Mouse (Mus musculus) heart, embryonic 14.5 days (tissue): ENCODE measurements around the gene Agpat1. TPM values are rescaled to one million over a fixed set of nuclear protein-coding genes. Genes with fewer than 3 reads are reported as not detected.

Experiments
- ATAC-seq: fragments of 200-750 bp; cut with Nextera tagmentation; 2 replicates; pipeline ENCODE4 v1.8.0; 2017; ENCODE audit warnings: low read depth, moderate TSS enrichment; ENCODE audit not compliant: insufficient number of reproducible peaks, insufficient read depth, low FRiP score
- H3K27ac ChIP-seq, 2 experiments: fragments of 200-500 bp in 1 of 2; fragments of 300-500 bp in 1 of 2; sonication (generic) in 1 of 2; replicated peaks in 1 of 2; 2 replicates each; pipeline ENCODE4 v1.5.1; 2012 to 2014; ENCODE audit warnings: low read depth in 2 of 2, low read length in 2 of 2, control low read depth in 1 of 2, mild to moderate bottlenecking in 1 of 2, mixed read lengths in 1 of 2; ENCODE audit not compliant: control insufficient read depth in 1 of 2, insufficient read depth in 1 of 2
- H3K27me3 ChIP-seq: fragments of 300-500 bp; sonication (generic); 2 replicates; pipeline ENCODE4 v1.6.1; 2014; ENCODE audit warnings: mild to moderate bottlenecking, low read length, control low read depth; ENCODE audit not compliant: control insufficient read depth, insufficient read depth
- H3K36me3 ChIP-seq: fragments of 300-500 bp; sonication (generic); 2 replicates; pipeline ENCODE4 v1.6.1; 2014; ENCODE audit warnings: mild to moderate bottlenecking, control low read depth, low read length, mixed read lengths; ENCODE audit not compliant: control insufficient read depth, insufficient read depth
- H3K4me1 ChIP-seq, 2 experiments: fragments of 200-500 bp in 1 of 2; fragments of 300-500 bp in 1 of 2; sonication (generic) in 1 of 2; 2 replicates each; pipeline ENCODE4 v1.6.1; 2012 to 2014; ENCODE audit warnings: low read length in 2 of 2, control low read depth in 1 of 2, mixed read lengths in 1 of 2; ENCODE audit not compliant: control insufficient read depth in 2 of 2, insufficient read depth in 2 of 2
- H3K4me2 ChIP-seq: fragments of 300-500 bp; sonication (generic); 2 replicates; pipeline ENCODE4 v1.6.1; 2014; ENCODE audit warnings: mild to moderate bottlenecking, low read length
- H3K4me3 ChIP-seq, 2 experiments: fragments of 200-500 bp in 1 of 2; fragments of 300-500 bp in 1 of 2; sonication (generic) in 1 of 2; 2 replicates each; pipeline ENCODE4 v1.5.1; 2012 to 2014; ENCODE audit warnings: low read length in 2 of 2, mild to moderate bottlenecking in 2 of 2, control low read depth in 1 of 2, low read depth in 1 of 2, moderate library complexity in 1 of 2; ENCODE audit not compliant: control insufficient read depth in 1 of 2, insufficient read depth in 1 of 2
- H3K9ac ChIP-seq: fragments of 300-500 bp; sonication (generic); 2 replicates; pipeline ENCODE4 v1.6.1; 2014; ENCODE audit warnings: mild to moderate bottlenecking, low read length
- H3K9me3 ChIP-seq: fragments of 300-500 bp; sonication (generic); 2 replicates; pipeline ENCODE4 v1.6.1; 2016; ENCODE audit warnings: low read length, control low read depth; ENCODE audit not compliant: control insufficient read depth
- WGBS: fragments of 180-500 bp; shearing (Covaris S2); extraction: QIAGEN DNeasy Blood & Tissue Kit; methylation state at CpG from one replicate; pipeline ENCODE4 v1.1.7; 2014; 5-methylcytosine and 5-hydroxymethylcytosine counted together
- polyA plus RNA-seq: library from polyadenylated mRNA; unstranded; fragments of >200 nt; fragmentation: Nextera tagmentation; extraction: Ambion mirVana; gene quantifications from 2 replicates; pipeline ENCODE4 v1.2.1, GENCODE M21; 2014

The Agpat1 gene
- polyA plus RNA-seq, 1 experiment from 2014 or later: 54.4 TPM

GRCm38 (mm10) chr17:34571875-34572274 is 32.2 kb upstream of the Agpat1 start:
- no peak overlapping the region for H3K4me3 ChIP-seq
- H3K9me3 ChIP-seq: 0 out of 2 replicates have a peak, but pooled peaks cover 5% of the 10 kb centered on the region
- H3K9ac ChIP-seq: no peak overlapping the region
- no peak for ATAC-seq
- H3K27me3 ChIP-seq: no peaks in the 10 kb centered on the region
- no peak overlapping the region for H3K4me2 ChIP-seq
- peaks cover 2% of the 10 kb centered on the region for H3K36me3 ChIP-seq
- 13% methylated on average over 5 of the region's 5 CpGs for WGBS
- H3K4me1 ChIP-seq: no peaks in the 10 kb centered on the region
- H3K27ac ChIP-seq: no peak overlapping the region

DNA sequence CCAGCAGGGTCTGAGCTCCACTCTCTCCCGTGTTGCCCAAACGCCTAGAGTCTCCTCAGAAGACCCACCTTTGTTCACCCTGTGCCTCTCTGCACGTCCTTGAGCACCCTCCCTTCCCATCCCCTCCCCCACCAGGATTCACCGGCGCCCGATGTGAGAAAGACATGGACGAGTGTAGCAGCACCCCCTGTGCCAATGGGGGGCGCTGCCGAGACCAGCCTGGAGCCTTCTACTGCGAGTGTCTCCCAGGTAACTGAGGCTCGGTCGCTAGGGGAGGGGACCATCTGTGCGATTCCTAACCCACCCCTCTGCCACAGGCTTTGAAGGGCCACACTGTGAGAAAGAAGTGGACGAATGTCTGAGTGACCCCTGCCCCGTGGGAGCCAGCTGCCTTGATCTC is 31.7 kb upstream of the Agpat1 start:
- Histone ChIP-seq H3K4me2 (no peak overlapping the region), H3K27me3 (no peaks in the 10 kb centered on the region), H3K9me3 (0 out of 2 replicates have a peak, but pooled peaks cover 5% of the 10 kb centered on the region), H3K9ac (no peak overlapping the region), H3K4me1 (no peaks in the 10 kb centered on the region), H3K36me3 (peaks cover 2% of the 10 kb centered on the region), H3K27ac (no peak overlapping the region), H3K4me3 (no peak overlapping the region)
- WGBS: 21% methylated on average over 15 of the region's 15 CpGs
- no peak for ATAC-seq

- H3K4me2 ChIP-seq: no peak overlapping the region
- H3K27ac ChIP-seq: no peak overlapping the region
- 0 out of 2 replicates have a peak, but pooled peaks cover 5% of the 10 kb centered on the region for H3K9me3 ChIP-seq
- H3K36me3 ChIP-seq: no peaks in the 10 kb centered on the region; the same call in none of the 2 replicates
- no peak for ATAC-seq
- 60% methylated on average over 5 of the region's 5 CpGs for WGBS
- no peaks in the 10 kb centered on the region for H3K4me1 ChIP-seq
- no peak overlapping the region for H3K4me3 ChIP-seq
- H3K27me3 ChIP-seq: no peaks in the 10 kb centered on the region
- H3K9ac ChIP-seq: no peak overlapping the region
Measured at GRCm38 (mm10) chr17:34576577-34576976, 27.5 kb upstream of the Agpat1 start.

DNA sequence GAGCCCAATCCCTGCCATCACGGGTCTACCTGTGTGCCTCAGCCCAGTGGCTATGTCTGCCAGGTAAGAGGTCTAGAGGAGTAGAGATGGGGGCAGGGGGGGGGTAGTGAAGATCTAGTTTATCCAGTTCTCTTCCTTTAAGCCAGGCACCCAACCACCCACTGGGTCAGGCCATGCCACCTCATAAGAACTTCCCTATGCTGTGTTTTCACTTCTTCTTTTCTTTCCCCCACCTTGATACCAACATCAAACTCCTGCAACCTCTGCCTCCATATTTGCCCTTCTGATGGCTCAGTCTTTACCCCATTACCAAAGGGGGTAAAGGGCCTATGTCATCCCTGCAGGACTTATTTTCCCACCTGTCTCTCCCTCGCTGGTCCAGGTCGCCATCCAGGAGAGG is 26.0 kb upstream of the Agpat1 start:
- no peaks in the 10 kb centered on the region; the same call in none of the 2 replicates for H3K36me3 ChIP-seq
- WGBS: 79% methylated on average over 3 of the region's 3 CpGs
- ATAC-seq: no peak
- H3K27ac ChIP-seq: no peak overlapping the region
- H3K9ac ChIP-seq: no peak overlapping the region
- no peaks in the 10 kb centered on the region for H3K9me3 ChIP-seq
- H3K4me2 ChIP-seq: no peak overlapping the region
- no peaks in the 10 kb centered on the region for H3K4me1 ChIP-seq
- H3K4me3 ChIP-seq: no peak overlapping the region
- H3K27me3 ChIP-seq: no peaks in the 10 kb centered on the region

GRCm38 (mm10) chr17:34582528-34582927 is 21.5 kb upstream of the Agpat1 start:
- Histone ChIP-seq H3K9me3 (no peaks in the 10 kb centered on the region), H3K9ac (no peak overlapping the region), H3K27ac (no peak overlapping the region), H3K4me3 (no peak overlapping the region), H3K36me3 (no peaks in the 10 kb centered on the region), H3K4me2 (no peak overlapping the region), H3K4me1 (peaks cover 6% of the 10 kb centered on the region in 2 experiments; a peak in 2 of 4 replicates), H3K27me3 (no peaks in the 10 kb centered on the region)
- no peak for ATAC-seq
- whole genome bisulfite sequencing: 83% methylated on average over 12 of the region's 12 CpGs

GRCm38 (mm10) chr17:34583397-34583796 is 20.7 kb upstream of the Agpat1 start:
- no peaks in the 10 kb centered on the region for H3K9me3 ChIP-seq
- no peak for ATAC-seq
- no peaks in the 10 kb centered on the region for H3K27me3 ChIP-seq
- WGBS: 58% methylated on average over 7 of the region's 7 CpGs
- H3K4me1 ChIP-seq: peaks cover 8 to 12% of the 10 kb centered on the region in 2 experiments
- H3K36me3 ChIP-seq: no peaks in the 10 kb centered on the region
- H3K4me3 ChIP-seq: no peak overlapping the region
- no peak overlapping the region for H3K9ac ChIP-seq
- no peak overlapping the region for H3K27ac ChIP-seq
- H3K4me2 ChIP-seq: no peak overlapping the region

DNA sequence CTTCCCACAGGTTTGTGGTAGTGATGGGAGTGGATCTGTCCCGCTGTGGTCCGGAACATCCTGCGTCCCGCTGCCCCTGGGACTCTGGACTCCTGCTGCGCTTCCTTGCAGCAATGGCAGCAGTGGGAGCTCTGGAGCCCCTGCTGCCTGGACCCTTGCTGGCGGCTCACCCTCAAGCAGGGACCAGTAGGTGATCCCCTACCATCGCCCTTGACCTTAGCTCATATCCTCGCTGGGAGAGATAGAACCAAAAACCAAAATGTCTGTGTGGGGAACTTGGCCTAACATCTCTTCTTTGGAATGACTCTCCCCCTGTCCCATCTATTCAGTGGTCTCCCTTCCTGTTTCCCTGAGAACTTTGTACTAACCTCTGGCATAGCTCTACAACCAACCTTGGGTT is 20.2 kb upstream of the Agpat1 start:
- no peaks in the 10 kb centered on the region for H3K27me3 ChIP-seq
- WGBS: 83% methylated on average over 8 of the region's 8 CpGs
- H3K4me1 ChIP-seq: peaks cover 9 to 16% of the 10 kb centered on the region in 2 experiments
- no peak overlapping the region for H3K4me2 ChIP-seq
- no peak overlapping the region for H3K9ac ChIP-seq
- H3K9me3 ChIP-seq: no peaks in the 10 kb centered on the region
- H3K36me3 ChIP-seq: no peaks in the 10 kb centered on the region
- no peak for ATAC-seq
- H3K27ac ChIP-seq: no peak overlapping the region
- no peak overlapping the region for H3K4me3 ChIP-seq

DNA sequence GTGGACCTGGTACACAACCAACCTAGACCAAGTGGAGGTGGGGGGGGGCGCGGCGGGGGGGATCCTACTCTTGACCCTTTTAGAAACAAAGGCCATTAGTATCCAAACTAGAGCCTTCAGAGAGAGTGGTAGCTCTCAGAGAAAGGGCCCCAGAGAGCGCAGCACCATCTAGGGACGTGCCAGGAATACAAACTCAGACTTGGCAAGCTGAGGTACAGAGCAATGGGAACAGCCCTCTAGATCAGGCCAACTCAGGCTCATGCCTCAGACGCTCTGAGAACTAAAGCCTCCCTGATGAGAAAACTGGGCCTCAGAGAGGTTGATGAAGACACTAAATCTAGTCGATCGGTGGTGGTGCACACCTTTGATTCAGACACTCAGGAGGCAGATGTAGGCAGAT is 18.9 kb upstream of the Agpat1 start:
- Histone ChIP-seq H3K27ac (no peak overlapping the region), H3K27me3 (no peaks in the 10 kb centered on the region), H3K9me3 (no peaks in the 10 kb centered on the region), H3K4me1 (peaks cover 13 to 28% of the 10 kb centered on the region in 2 experiments), H3K36me3 (no peaks in the 10 kb centered on the region), H3K9ac (no peak overlapping the region), H3K4me2 (no peak overlapping the region), H3K4me3 (no peak overlapping the region)
- ATAC-seq: no peak
- 84% methylated on average over 8 of the region's 8 CpGs for WGBS
